Mouse (Mus musculus): ENCODE data around the gene Zfp157. TPM values are rescaled to one million over a fixed set of nuclear protein-coding genes. Genes with fewer than 3 reads are reported as not detected.

Gene Zfp157
- 6.9 TPM for polyA plus RNA-seq (2014; fragmentation: Illumina TruSeq; extraction: RNeasy Lipid Tissue Mini Kit (QIAGEN cat#74804); ENCODE audit: low read depth, low replicate concordance)

DNA sequence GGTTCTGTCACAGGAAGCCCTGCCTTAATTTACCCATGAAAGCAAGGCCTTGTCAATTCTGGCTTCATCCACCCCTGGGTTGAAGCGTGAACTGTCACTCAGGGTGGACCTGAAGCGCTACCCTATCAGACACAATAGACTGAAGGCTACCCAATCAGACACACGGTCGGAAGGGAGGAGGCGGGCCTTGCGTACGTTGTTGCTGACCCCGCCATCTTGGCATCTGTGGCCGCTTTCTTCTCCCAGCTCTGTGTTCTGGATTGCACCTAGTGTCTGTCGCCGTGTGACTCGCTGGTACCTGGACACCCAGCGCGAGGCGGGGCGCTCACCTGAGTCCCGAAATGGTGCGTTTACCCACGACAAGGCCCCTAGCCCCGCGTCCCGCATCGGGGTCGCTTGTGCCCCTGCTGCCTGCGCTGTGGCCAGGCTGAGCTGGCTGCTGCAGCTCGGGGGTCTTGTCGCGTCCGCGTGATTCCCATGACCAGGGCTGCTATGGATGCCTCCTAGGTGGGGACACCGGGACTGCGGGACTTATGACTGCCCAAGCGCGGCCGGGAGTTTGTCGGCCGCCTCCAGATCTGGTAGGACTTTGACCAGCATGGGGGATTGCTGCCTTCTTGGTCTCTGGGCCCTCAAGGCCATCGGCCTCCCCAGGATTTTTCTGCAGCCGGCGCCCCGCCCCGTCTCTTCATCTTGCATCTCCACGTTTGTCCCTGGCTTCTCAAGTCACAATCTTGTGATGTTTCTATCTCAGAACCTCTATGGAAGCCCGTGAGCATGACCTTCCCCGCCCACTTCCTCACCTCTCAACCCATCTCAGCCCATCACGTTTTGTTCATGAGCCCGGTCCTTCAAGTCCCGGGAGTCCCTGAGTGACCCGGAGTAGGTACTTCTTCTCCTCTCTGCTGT is at the start of gene Zfp157:
TSS of gene Zfp157 (plus strand) at position 183 of the 909 bp plus-strand sequence.

Other genes starting within 250 kb of the Zfp157 start
- gene Mblac1, start 247.2 kb upstream of the Zfp157 start, polyA plus RNA-seq (2014; fragmentation: Illumina TruSeq; extraction: RNeasy Lipid Tissue Mini Kit (QIAGEN cat#74804); ENCODE audit: low read depth, low replicate concordance) = 5.7 TPM
- 22.5 TPM for gene Nxpe5, start 215.6 kb upstream of the Zfp157 start, polyA plus RNA-seq (2014; fragmentation: Illumina TruSeq; extraction: RNeasy Lipid Tissue Mini Kit (QIAGEN cat#74804); ENCODE audit: low read depth, low replicate concordance)
- 169 TPM for gene Lamtor4, start 186.0 kb upstream of the Zfp157 start, polyA plus RNA-seq (2014; fragmentation: Illumina TruSeq; extraction: RNeasy Lipid Tissue Mini Kit (QIAGEN cat#74804); ENCODE audit: low read depth, low replicate concordance)
- 57.0 TPM for gene BC037034, start 177.4 kb upstream of the Zfp157 start, polyA plus RNA-seq (2014; fragmentation: Illumina TruSeq; extraction: RNeasy Lipid Tissue Mini Kit (QIAGEN cat#74804); ENCODE audit: low read depth, low replicate concordance)
- 36.2 TPM for gene Gal3st4, start 168.6 kb upstream of the Zfp157 start, polyA plus RNA-seq (2014; fragmentation: Illumina TruSeq; extraction: RNeasy Lipid Tissue Mini Kit (QIAGEN cat#74804); ENCODE audit: low read depth, low replicate concordance)
- gene Gm43720, start 161.5 kb upstream of the Zfp157 start, polyA plus RNA-seq (2014; fragmentation: Illumina TruSeq; extraction: RNeasy Lipid Tissue Mini Kit (QIAGEN cat#74804); ENCODE audit: low read depth, low replicate concordance) = 1.8 TPM
- gene Gpc2, start 161.5 kb upstream of the Zfp157 start, polyA plus RNA-seq (2014; fragmentation: Illumina TruSeq; extraction: RNeasy Lipid Tissue Mini Kit (QIAGEN cat#74804); ENCODE audit: low read depth, low replicate concordance) = 11.8 TPM
- gene Stag3, start 161.2 kb upstream of the Zfp157 start, polyA plus RNA-seq (2014; fragmentation: Illumina TruSeq; extraction: RNeasy Lipid Tissue Mini Kit (QIAGEN cat#74804); ENCODE audit: low read depth, low replicate concordance) = 10.9 TPM
- gene Pvrig, start 99.5 kb upstream of the Zfp157 start, polyA plus RNA-seq (2014; fragmentation: Illumina TruSeq; extraction: RNeasy Lipid Tissue Mini Kit (QIAGEN cat#74804); ENCODE audit: low read depth, low replicate concordance) = 0.30 TPM
- 0.41 TPM for gene 1700123K08Rik, start 123.2 kb downstream of the Zfp157 start, polyA plus RNA-seq (2014; fragmentation: Illumina TruSeq; extraction: RNeasy Lipid Tissue Mini Kit (QIAGEN cat#74804); ENCODE audit: low read depth, low replicate concordance)
- gene Zfp68, start 178.3 kb downstream of the Zfp157 start, polyA plus RNA-seq (2014; fragmentation: Illumina TruSeq; extraction: RNeasy Lipid Tissue Mini Kit (QIAGEN cat#74804); ENCODE audit: low read depth, low replicate concordance) = 22.6 TPM
- gene A430033K04Rik, start 181.4 kb downstream of the Zfp157 start, polyA plus RNA-seq (2014; fragmentation: Illumina TruSeq; extraction: RNeasy Lipid Tissue Mini Kit (QIAGEN cat#74804); ENCODE audit: low read depth, low replicate concordance) = 6.5 TPM